Mouse (Mus musculus) testis, adult 2 months (tissue): Measurements from ENCODE around the gene Gm5862. TPM values are rescaled to one million over a fixed set of nuclear protein-coding genes. Genes with fewer than 3 reads are reported as not detected.
"Not testable (repeated sequence)": the region's sequence is repeated elsewhere in the genome, so short reads cannot be mapped to it uniquely, and the experiment has no call there.

Experiments used
- H3K27ac ChIP-seq: fragments of 200-500 bp; 2 replicates; pipeline ENCODE4 v1.5.1; 2012; ENCODE audit warnings: low read depth, low read length; ENCODE audit not compliant: control insufficient read depth, insufficient read depth
- H3K27me3 ChIP-seq: fragments of 200-500 bp; 2 replicates; pipeline ENCODE4 v1.6.1; 2012; ENCODE audit warnings: mild to moderate bottlenecking, low read length, moderate library complexity; ENCODE audit not compliant: control insufficient read depth, insufficient read depth
- H3K36me3 ChIP-seq: fragments of 200-500 bp; 2 replicates; pipeline ENCODE4 v1.6.1; 2012; ENCODE audit warnings: mild to moderate bottlenecking, low read length; ENCODE audit not compliant: control insufficient read depth, insufficient read depth
- H3K4me1 ChIP-seq: fragments of 200-500 bp; 2 replicates; pipeline ENCODE4 v1.6.1; 2012; ENCODE audit warnings: low read length; ENCODE audit not compliant: control insufficient read depth, insufficient read depth
- H3K4me3 ChIP-seq: fragments of 200-500 bp; 2 replicates; pipeline ENCODE4 v1.5.1; 2012; ENCODE audit warnings: low read depth, mild to moderate bottlenecking, low read length, moderate library complexity, mixed read lengths; ENCODE audit not compliant: control insufficient read depth
- CTCF ChIP-seq: fragments of 200-500 bp; IDR thresholded peaks from 2 replicates; pipeline ENCODE4 v1.5.1; 2012; ENCODE audit warnings: low read depth, mild to moderate bottlenecking, inconsistent platforms, low read length, moderate library complexity; ENCODE audit not compliant: control insufficient read depth, insufficient read depth, insufficient replicate concordance
- POLR2A ChIP-seq: fragments of 200-500 bp; IDR thresholded peaks from 2 replicates; pipeline ENCODE4 v1.6.1; 2012; ENCODE audit warnings: low read depth, mild to moderate bottlenecking, inconsistent platforms, low read length, moderate library complexity; ENCODE audit not compliant: control insufficient read depth
- polyA plus RNA-seq: library from polyadenylated mRNA; depleted of rRNA; stranded (reverse); fragments of >200 nt; gene quantifications from 2 replicates; pipeline ENCODE4 v1.2.3, GENCODE M21; 2012; rRNA removed

The Gm5862 gene
- 1.6 and 2.3 TPM in 2 replicates for polyA plus RNA-seq

GRCm38 (mm10) chr5:26022816-26023215 is at the start of gene Gm5862:
TSS of gene Gm5862 (minus strand) at chr5:26022916.
- peak within 1 kb of the TSS; percentile 59 for H3K4me3 ChIP-seq
- not testable (repeated sequence) for H3K36me3 ChIP-seq, H3K4me1 ChIP-seq, H3K27me3 ChIP-seq, H3K27ac ChIP-seq

GRCm38 (mm10) chr5:26070716-26071115 is 48.0 kb upstream of the Gm5862 start:
- Histone ChIP-seq H3K4me3 (no peak overlapping the region), H3K4me1 (no peaks in the 10 kb centered on the region), H3K27ac (no peak overlapping the region), H3K27me3 (no peaks in the 10 kb centered on the region), H3K36me3 (no peaks in the 10 kb centered on the region)
- no peak for TF ChIP-seq CTCF
- TF ChIP-seq POLR2A = no peak

DNA sequence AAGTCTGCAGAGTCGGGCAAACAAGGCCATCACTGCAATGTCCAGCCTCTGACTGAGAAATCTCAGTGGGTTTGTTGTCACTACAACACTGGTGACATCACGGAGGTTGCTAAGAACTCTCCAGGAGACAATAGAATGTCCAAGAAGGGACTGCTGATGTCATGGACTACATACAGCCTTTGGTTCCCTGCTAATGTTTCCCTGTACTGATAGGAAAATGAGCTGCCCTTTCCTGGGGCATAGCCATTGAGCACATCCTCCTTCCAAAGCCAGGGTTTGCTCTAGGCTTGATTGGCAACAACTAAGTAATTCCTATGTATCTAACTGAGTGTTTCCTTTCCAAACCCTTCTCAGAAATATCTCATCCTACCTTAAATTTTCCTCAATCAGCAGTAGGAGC is 35.8 kb upstream of the Gm5862 start, which contains the start of gene Gm7347:
TSS of gene Gm7347 (minus strand) at position 101 of the 400 bp plus-strand sequence.
- not testable (repeated sequence) for H3K27me3 ChIP-seq, H3K4me3 ChIP-seq, H3K4me1 ChIP-seq, H3K36me3 ChIP-seq, H3K27ac ChIP-seq

DNA sequence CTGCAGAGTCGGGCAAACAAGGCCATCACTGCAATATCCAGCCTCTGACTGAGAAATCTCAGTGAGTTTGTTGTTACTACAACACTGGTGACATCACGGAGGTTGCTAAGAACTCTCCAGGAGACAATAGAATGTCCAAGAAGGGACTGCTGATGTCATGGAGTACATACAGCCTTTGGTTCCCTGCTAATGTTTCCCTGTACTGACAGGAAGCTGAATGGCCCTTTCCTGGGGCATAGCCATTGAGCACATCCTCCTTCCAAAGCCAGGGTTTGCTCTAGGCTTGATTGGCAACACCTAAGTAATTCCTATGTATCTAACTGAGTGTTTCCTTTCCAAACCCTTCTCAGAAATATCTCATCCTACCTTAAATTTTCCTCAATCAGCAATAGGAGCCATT is 16.7 kb upstream of the Gm5862 start, which contains the start of gene Speer4a:
TSS of gene Speer4a (minus strand) at position 101 of the 400 bp plus-strand sequence.
- H3K4me1 ChIP-seq, H3K36me3 ChIP-seq, H3K27me3 ChIP-seq, H3K27ac ChIP-seq: not testable (repeated sequence)
- peak within 1 kb of the TSS; percentile 47 for H3K4me3 ChIP-seq

DNA sequence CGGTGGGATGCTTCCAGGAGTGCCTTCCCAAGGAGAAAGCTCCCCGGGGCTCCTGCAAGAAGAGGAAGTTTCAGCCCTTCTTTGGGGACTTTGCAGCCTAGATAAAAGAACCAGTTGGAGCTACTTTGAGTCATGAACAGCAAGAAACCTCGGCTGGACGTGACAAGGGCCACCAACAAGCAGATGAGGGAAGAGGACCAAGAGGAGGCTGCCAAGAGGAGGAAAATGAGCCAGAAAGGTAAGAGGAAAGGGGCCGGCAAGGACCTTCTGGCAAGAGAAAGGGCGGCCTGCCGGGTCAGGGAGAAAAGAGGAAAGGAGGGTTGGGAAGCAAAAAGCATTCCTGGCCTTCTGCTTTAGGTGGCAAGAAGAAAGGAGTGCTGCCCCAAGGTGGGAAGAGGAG is 15.0 kb downstream of the Gm5862 start:
- H3K27ac ChIP-seq, H3K4me1 ChIP-seq, H3K4me3 ChIP-seq, H3K36me3 ChIP-seq, H3K27me3 ChIP-seq: not testable (repeated sequence)

DNA sequence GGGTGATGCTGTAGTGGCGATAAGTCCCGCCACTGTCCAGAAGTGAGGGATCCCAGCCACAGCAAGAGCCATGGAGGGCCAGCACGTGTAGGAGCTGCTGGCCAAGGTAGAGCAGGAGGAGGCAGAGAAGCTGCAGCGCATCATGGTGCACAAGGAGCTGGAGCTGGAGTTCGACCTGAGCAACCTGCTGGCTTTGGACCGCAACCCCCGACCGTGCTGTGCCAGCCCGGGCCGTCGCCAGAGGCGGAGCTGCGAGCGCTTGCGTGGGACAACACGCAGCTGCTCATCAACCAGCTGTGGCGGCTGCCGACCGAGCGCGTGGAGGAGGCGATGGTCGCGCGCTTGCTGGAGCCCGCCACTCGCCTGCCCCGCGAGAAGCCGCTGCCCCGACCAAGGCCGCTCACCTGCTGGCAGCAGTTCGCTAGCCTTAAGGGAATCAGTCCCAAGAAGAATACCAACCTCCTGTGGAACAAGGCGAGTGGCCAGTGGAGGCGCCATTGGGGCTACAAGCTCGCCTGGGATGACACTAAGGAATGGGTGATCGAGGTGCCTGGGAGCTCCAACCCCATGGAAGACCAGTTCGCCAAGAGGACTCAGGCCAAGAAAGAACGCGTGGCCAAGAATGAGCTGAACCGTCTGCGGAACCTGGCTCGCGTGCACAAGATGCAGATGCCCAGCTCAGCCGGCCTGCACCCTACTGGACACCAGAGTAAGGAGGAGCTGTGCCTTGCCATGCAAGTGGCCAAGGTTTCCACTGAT is 15.6 kb downstream of the Gm5862 start:
- not testable (repeated sequence) for H3K27me3 ChIP-seq, H3K36me3 ChIP-seq, H3K4me1 ChIP-seq, H3K27ac ChIP-seq
- peak overlapping the region; percentile 8 for H3K4me3 ChIP-seq

GRCm38 (mm10) chr5:26004698-26005097 is 18.0 kb downstream of the Gm5862 start, which contains the start of gene Gm1979:
TSS of gene Gm1979 (minus strand) at chr5:26004798.
- not testable (repeated sequence) for H3K4me3 ChIP-seq

DNA sequence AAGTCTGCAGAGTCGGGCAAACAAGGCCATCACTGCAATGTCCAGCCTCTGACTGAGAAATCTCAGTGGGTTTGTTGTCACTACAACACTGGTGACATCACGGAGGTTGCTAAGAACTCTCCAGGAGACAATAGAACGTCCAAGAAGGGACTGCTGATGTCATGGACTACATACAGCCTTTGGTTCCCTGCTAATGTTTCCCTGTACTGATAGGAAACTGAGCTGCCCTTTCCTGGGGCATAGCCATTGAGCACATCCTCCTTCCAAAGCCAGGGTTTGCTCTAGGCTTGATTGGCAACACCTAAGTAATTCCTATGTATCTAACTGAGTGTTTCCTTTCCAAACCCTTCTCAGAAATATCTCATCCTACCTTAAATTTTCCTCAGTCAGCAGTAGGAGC is 34.2 kb downstream of the Gm5862 start, which contains the start of gene Gm21698:
TSS of gene Gm21698 (minus strand) at position 101 of the 400 bp plus-strand sequence.
- H3K27ac ChIP-seq, H3K36me3 ChIP-seq: not testable (repeated sequence)

More at GRCm38 (mm10) chr5:26004698-26005097, 18.0 kb downstream of the Gm5862 start, which contains the start of gene Gm1979:
- not testable (repeated sequence) for H3K27ac ChIP-seq, H3K27me3 ChIP-seq, H3K4me1 ChIP-seq, H3K36me3 ChIP-seq

GRCm38 (mm10) chr5:25972563-25972962 is 50.2 kb downstream of the Gm5862 start, which contains the start of gene Gm21680:
TSS of gene Gm21680 (minus strand) at chr5:25972663.
- H3K4me1 ChIP-seq, H3K4me3 ChIP-seq, H3K27ac ChIP-seq, H3K36me3 ChIP-seq, H3K27me3 ChIP-seq: not testable (repeated sequence)

More for the DNA sequence above, 34.2 kb downstream of the Gm5862 start, which contains the start of gene Gm21698:
- H3K4me1 ChIP-seq, H3K27me3 ChIP-seq: not testable (repeated sequence)
- H3K4me3 ChIP-seq = peak within 1 kb of the TSS; percentile 29; the same call in 1 of the 2 replicates

Other genes starting within 250 kb of the Gm5862 start
- gene Gm21663, start 80.5 kb downstream of the Gm5862 start, polyA plus RNA-seq = 2.6 and 4.1 TPM in 2 replicates
- 0.49 and 0.73 TPM in 2 replicates for gene Gm21671, start 68.5 kb downstream of the Gm5862 start, polyA plus RNA-seq
- 0.57 and 0.96 TPM in 2 replicates for gene Gm21680, start 50.3 kb downstream of the Gm5862 start, polyA plus RNA-seq
- 1.6 and 2.1 TPM in 2 replicates for gene Gm21698, start 34.3 kb downstream of the Gm5862 start, polyA plus RNA-seq
- gene Gm1979, start 18.1 kb downstream of the Gm5862 start, polyA plus RNA-seq = 0.90 and 1.2 TPM in 2 replicates
- 1.4 and 1.7 TPM in 2 replicates for gene Speer4a, start 16.6 kb upstream of the Gm5862 start, polyA plus RNA-seq
- gene Gm7347, start 35.7 kb upstream of the Gm5862 start, polyA plus RNA-seq = 1.2 and 1.8 TPM in 2 replicates
- gene Gm10471, start 66.4 kb upstream of the Gm5862 start, polyA plus RNA-seq = 0.61 and 0.96 TPM in 2 replicates
- 1.8 and 2.2 TPM in 2 replicates for gene 5031410I06Rik, start 82.4 kb upstream of the Gm5862 start, polyA plus RNA-seq
- 2.3 and 2.8 TPM in 2 replicates for gene Gm10220, start 98.5 kb upstream of the Gm5862 start, polyA plus RNA-seq
- 3.5 and 4.7 TPM in 2 replicates for gene Gm7361, start 234.8 kb upstream of the Gm5862 start, polyA plus RNA-seq